Mouse (Mus musculus): Measurements from ENCODE around the gene Xab2. TPM values are rescaled to one million over a fixed set of nuclear protein-coding genes. Genes with fewer than 3 reads are reported as not detected.

Xab2 gene
- polyA plus RNA-seq, 1 experiment = 128 TPM

DNA sequence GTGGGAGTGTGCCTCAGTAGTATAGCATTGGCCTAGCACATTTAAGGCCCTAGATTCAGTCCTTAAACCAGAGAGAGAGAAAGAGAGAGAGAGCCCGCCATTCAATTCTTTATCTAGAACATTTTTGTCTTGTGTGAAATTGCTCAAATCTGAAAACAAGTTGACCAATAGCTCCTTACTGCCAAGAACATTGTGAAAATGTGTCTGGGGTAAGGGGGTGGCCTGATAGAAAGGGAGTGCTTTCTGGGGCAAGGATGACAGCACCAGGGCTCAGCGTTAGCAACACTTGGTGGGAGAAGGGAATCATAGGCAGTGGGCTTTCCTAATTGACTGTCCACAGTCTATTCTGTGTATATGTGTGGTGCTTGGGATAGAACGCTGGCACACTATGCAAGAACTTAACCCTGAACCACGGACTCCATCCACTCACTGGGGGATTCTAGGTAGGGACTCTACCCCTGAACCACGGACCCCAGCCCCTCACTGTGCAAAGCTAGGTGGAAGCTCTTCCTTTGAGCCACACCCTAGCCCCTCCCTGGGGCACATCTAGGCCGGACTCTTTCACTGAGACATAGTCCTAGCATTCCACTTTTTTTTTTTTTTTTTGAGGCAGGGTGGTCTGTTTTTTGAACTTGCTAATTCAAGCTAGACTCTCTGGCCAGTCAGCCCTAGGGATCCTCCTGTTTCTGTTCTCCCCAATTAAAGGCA is 25.9 kb upstream of the Xab2 start:
- Histone ChIP-seq H3K27ac (ENCODE audit: control insufficient read depth, insufficient read depth, low read length) (no peak overlapping the region), H3K27me3 (ENCODE audit: control insufficient read depth, insufficient read depth, low read length) (no peaks in the 10 kb centered on the region), H3K36me3 (ENCODE audit: control insufficient read depth, insufficient read depth, low read length) (no peaks in the 10 kb centered on the region), H3K4me3 (ENCODE audit: control insufficient read depth, insufficient read depth, low read length) (no peak overlapping the region), H3K4me1 (replicated peaks; ENCODE audit: control insufficient read depth, insufficient read depth, low read length) (no peaks in the 10 kb centered on the region)
- DNase-seq = no peak
- WGBS = 95% methylated on average over 6 of the region's 6 CpGs
- TF ChIP-seq CTCF (IDR thresholded peaks at IDR 0.05; ENCODE audit: borderline replicate concordance, control insufficient read depth, extremely low read depth, insufficient read depth, low read length, poor library complexity) (no peak), POLR2A (IDR thresholded peaks at IDR 0.05; ENCODE audit: control insufficient read depth, extremely low read depth, insufficient read depth, low read length, poor library complexity) (no peak)

- TF ChIP-seq POLR2A (IDR thresholded peaks at IDR 0.05; ENCODE audit: control insufficient read depth, extremely low read depth, insufficient read depth, low read length, poor library complexity) (no peak), CTCF (IDR thresholded peaks at IDR 0.05; ENCODE audit: borderline replicate concordance, control insufficient read depth, extremely low read depth, insufficient read depth, low read length, poor library complexity) (no peak)
- DNase-seq = peak; percentile 40
- H3K27me3 ChIP-seq (ENCODE audit: control insufficient read depth, insufficient read depth, low read length) = no peaks in the 10 kb centered on the region
- no peak overlapping the region for H3K27ac ChIP-seq (ENCODE audit: control insufficient read depth, insufficient read depth, low read length)
- no peaks in the 10 kb centered on the region for H3K4me1 ChIP-seq (replicated peaks; ENCODE audit: control insufficient read depth, insufficient read depth, low read length)
- peaks cover 6% of the 10 kb centered on the region; the same call in 1 of the 2 replicates for H3K36me3 ChIP-seq (ENCODE audit: control insufficient read depth, insufficient read depth, low read length)
- H3K4me3 ChIP-seq (ENCODE audit: control insufficient read depth, insufficient read depth, low read length) = no peak overlapping the region
- 28% methylated on average over 5 of the region's 5 CpGs for WGBS
These were observed 24.7 kb upstream of the Xab2 start for GRCm38 (mm10) chr8:3645804-3646203.

DNA sequence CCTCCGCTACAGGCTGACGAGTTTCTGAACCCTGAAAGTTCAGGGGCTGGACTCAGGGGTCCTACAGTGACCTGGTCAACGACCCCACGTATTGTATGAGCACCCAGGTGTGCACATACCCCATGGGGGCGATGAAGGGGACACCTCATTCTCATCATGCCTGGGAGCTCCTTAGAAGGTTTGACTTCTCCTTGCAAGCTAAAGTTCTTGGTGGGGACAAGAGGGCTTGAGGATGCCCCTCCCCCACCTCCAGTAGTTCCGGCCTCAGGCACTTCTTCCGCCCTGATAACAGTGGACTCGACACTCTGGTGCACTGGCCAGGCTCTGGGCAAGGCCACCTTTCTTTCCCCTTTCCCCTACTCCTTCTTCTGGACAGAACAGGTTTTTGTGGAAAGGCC is 10.4 kb upstream of the Xab2 start:
- 3% methylated on average over 8 of the region's 8 CpGs for WGBS
- H3K27ac ChIP-seq (ENCODE audit: control insufficient read depth, insufficient read depth, low read length) = no peak overlapping the region
- no peaks in the 10 kb centered on the region for H3K27me3 ChIP-seq (ENCODE audit: control insufficient read depth, insufficient read depth, low read length)
- TF ChIP-seq POLR2A (IDR thresholded peaks at IDR 0.05; ENCODE audit: control insufficient read depth, extremely low read depth, insufficient read depth, low read length, poor library complexity) = no peak
- TF ChIP-seq CTCF (IDR thresholded peaks at IDR 0.05; ENCODE audit: borderline replicate concordance, control insufficient read depth, extremely low read depth, insufficient read depth, low read length, poor library complexity) = no peak
- peak overlapping the region; percentile 85 for H3K4me3 ChIP-seq (ENCODE audit: control insufficient read depth, insufficient read depth, low read length)
- peak; percentile 22 for DNase-seq
- peaks cover 13% of the 10 kb centered on the region for H3K4me1 ChIP-seq (replicated peaks; ENCODE audit: control insufficient read depth, insufficient read depth, low read length)
- peaks cover 9% of the 10 kb centered on the region for H3K36me3 ChIP-seq (ENCODE audit: control insufficient read depth, insufficient read depth, low read length)

- 3% methylated on average over 47 of the region's 47 CpGs for WGBS
- Histone ChIP-seq H3K36me3 (ENCODE audit: control insufficient read depth, insufficient read depth, low read length) (peaks cover 3% of the 10 kb centered on the region), H3K27me3 (ENCODE audit: control insufficient read depth, insufficient read depth, low read length) (no peaks in the 10 kb centered on the region), H3K4me3 (ENCODE audit: control insufficient read depth, insufficient read depth, low read length) (peak within 1 kb of the TSS; percentile 85), H3K4me1 (replicated peaks; ENCODE audit: control insufficient read depth, insufficient read depth, low read length) (peaks cover 13% of the 10 kb centered on the region), H3K27ac (ENCODE audit: control insufficient read depth, insufficient read depth, low read length) (no peak within 1 kb of the TSS)
- TF ChIP-seq CTCF (IDR thresholded peaks at IDR 0.05; ENCODE audit: borderline replicate concordance, control insufficient read depth, extremely low read depth, insufficient read depth, low read length, poor library complexity) (no peak), POLR2A (IDR thresholded peaks at IDR 0.05; ENCODE audit: control insufficient read depth, extremely low read depth, insufficient read depth, low read length, poor library complexity) (peak; percentile 68; the same call in 1 of the 2 replicates)
- peak; percentile 87 for DNase-seq
These were observed 9.7 kb upstream of the Xab2 start, which contains the start of gene Stxbp2 for GRCm38 (mm10) chr8:3630647-3631477. Stxbp2 (plus strand) TSS chr8:3630955.

DNA sequence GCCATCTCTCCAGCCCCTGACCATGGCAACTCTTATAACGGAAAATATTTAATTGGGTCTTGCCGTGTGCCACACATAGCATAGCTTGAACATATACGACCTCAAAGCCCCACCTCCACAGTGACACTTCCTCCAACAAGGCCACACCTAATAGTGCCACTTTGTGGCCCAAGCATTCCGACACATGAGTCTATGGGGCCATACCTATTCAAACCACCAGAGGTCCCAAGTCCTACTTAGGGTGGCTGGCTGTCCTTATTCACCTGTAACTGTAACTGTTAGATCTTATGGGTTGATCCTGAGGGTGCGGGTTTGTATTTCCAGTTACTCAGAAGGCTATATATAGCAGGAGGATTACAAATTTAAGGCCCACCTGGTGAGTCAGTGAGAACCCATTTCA is 6.9 kb upstream of the Xab2 start:
- TF ChIP-seq CTCF (IDR thresholded peaks at IDR 0.05; ENCODE audit: borderline replicate concordance, control insufficient read depth, extremely low read depth, insufficient read depth, low read length, poor library complexity) = no peak
- no peak for TF ChIP-seq POLR2A (IDR thresholded peaks at IDR 0.05; ENCODE audit: control insufficient read depth, extremely low read depth, insufficient read depth, low read length, poor library complexity)
- Histone ChIP-seq H3K27ac (ENCODE audit: control insufficient read depth, insufficient read depth, low read length) (no peak overlapping the region), H3K4me3 (ENCODE audit: control insufficient read depth, insufficient read depth, low read length) (no peak overlapping the region), H3K27me3 (ENCODE audit: control insufficient read depth, insufficient read depth, low read length) (no peaks in the 10 kb centered on the region), H3K36me3 (ENCODE audit: control insufficient read depth, insufficient read depth, low read length) (no peaks in the 10 kb centered on the region), H3K4me1 (replicated peaks; ENCODE audit: control insufficient read depth, insufficient read depth, low read length) (peaks cover 13% of the 10 kb centered on the region)
- 73% methylated on average over 5 of the region's 5 CpGs for WGBS
- DNase-seq = peak; percentile 35

DNA sequence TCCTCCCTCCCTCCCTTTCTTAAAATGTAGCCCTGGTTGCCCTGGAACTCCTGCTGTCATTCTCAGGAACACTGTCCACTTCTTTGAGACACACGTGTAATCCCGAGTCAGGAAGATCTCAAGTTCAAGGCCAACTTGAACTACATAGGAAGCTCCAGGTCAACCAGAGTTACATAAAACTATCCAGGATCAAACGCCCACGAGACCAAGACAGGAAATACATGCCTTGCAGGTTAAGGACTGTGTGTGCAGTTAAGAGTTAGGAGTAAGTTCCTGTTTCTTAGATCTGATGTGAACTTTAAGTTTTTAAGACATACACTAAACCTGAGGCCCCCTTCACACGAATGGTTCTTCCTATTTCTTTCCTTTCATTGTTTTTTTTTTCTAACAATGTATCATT is 5.9 kb upstream of the Xab2 start:
- TF ChIP-seq POLR2A (IDR thresholded peaks at IDR 0.05; ENCODE audit: control insufficient read depth, extremely low read depth, insufficient read depth, low read length, poor library complexity) = no peak
- no peak overlapping the region for H3K27ac ChIP-seq (ENCODE audit: control insufficient read depth, insufficient read depth, low read length)
- 4% methylated on average over 5 of the region's 5 CpGs for WGBS
- H3K4me1 ChIP-seq (replicated peaks; ENCODE audit: control insufficient read depth, insufficient read depth, low read length) = peaks cover 16% of the 10 kb centered on the region
- no peak for DNase-seq
- no peaks in the 10 kb centered on the region for H3K27me3 ChIP-seq (ENCODE audit: control insufficient read depth, insufficient read depth, low read length)
- no peaks in the 10 kb centered on the region for H3K36me3 ChIP-seq (ENCODE audit: control insufficient read depth, insufficient read depth, low read length)
- H3K4me3 ChIP-seq (ENCODE audit: control insufficient read depth, insufficient read depth, low read length) = no peak overlapping the region

All from thymus, adult 2 months (tissue).